Mouse (Mus musculus) thymus, adult 2 months (tissue): Measurements from ENCODE around the gene Dao.

Experiments
- CTCF ChIP-seq: fragments of 200-500 bp; IDR thresholded peaks from 2 replicates; pipeline ENCODE4 v1.5.1; 2012; ENCODE audit warnings: mild to moderate bottlenecking, control low read depth, low read length, moderate library complexity, borderline replicate concordance; ENCODE audit not compliant: control insufficient read depth, poor library complexity, insufficient read depth; ENCODE audit errors: extremely low read depth
- POLR2A ChIP-seq: fragments of 200-500 bp; IDR thresholded peaks from 2 replicates; pipeline ENCODE4 v1.6.1; 2012; ENCODE audit warnings: mild to moderate bottlenecking, low read length, control low read depth, moderate library complexity; ENCODE audit not compliant: control insufficient read depth, poor library complexity, insufficient read depth; ENCODE audit errors: extremely low read depth

DNA sequence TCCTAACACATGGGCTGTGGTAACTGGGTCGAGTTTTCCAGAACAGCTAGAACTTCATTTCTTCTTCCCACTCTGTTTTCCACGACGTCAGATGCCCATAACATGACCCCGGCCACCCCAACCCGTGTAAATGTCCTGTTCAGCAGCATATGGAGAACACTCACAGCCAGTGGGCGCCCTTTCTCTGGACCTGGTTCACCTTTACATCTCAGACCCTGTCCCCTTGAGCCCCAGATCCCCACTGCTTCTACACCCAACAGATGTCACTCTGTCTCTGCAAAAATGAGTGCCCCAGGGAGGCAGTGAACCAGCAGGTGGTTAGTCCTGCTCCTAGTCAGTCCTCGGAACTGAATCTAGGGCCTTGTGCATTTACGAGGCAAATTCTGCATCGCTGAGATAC lies 64.5 kb downstream of the Dao start:
- TF ChIP-seq POLR2A (no peak), CTCF (no peak)
